Mouse (Mus musculus) macrophage (primary cell): ENCODE measurements around the gene Sde2. TPM values are rescaled to one million over a fixed set of nuclear protein-coding genes. Genes with fewer than 3 reads are reported as not detected.
"Not testable (repeated sequence)": the region's sequence is repeated elsewhere in the genome, so short reads cannot be mapped to it uniquely, and the experiment has no call there.

Source experiments
- H3K27ac ChIP-seq: fragments of 350-480 bp; formaldehyde crosslinking; 2 replicates; pipeline ENCODE4 v1.9.0; 2021
- H3K36me3 ChIP-seq: fragments of 350-480 bp; formaldehyde crosslinking; 2 replicates; pipeline ENCODE4 v1.9.0; 2021; ENCODE audit errors: inconsistent target
- H3K4me3 ChIP-seq: fragments of 350-480 bp; formaldehyde crosslinking; 2 replicates; pipeline ENCODE4 v1.9.0; 2021; ENCODE audit errors: inconsistent target
- H3K79me2 ChIP-seq: fragments of 350-480 bp; formaldehyde crosslinking; 2 replicates; pipeline ENCODE4 v1.9.0; 2021; ENCODE audit errors: inconsistent target
- WGBS: methylation state at CpG from one replicate; pipeline ENCODE4 v1.1.7; 2026; ENCODE audit warnings: inconsistent platforms; ENCODE audit not compliant: missing documents; 5-methylcytosine and 5-hydroxymethylcytosine counted together
- polyA plus RNA-seq: library from polyadenylated mRNA; stranded (reverse); fragments of 250-400 nt; gene quantifications from 3 replicates; pipeline ENCODE4 v1.2.4, GENCODE M21; 2018; ENCODE audit warnings: inconsistent platforms

Sde2 gene
- polyA plus RNA-seq, 1 experiment from 2014 or later: 14.4 TPM

GRCm38 (mm10) chr1:180822276-180822675, 28.7 kb upstream of the Sde2 start:
- H3K79me2 ChIP-seq: no peaks in the 10 kb centered on the region
- H3K4me3 ChIP-seq: no peak overlapping the region
- peak overlapping the region; percentile 36 for H3K27ac ChIP-seq
- no peaks in the 10 kb centered on the region for H3K36me3 ChIP-seq
- 33% methylated on average over 3 of the region's 5 CpGs for WGBS

DNA sequence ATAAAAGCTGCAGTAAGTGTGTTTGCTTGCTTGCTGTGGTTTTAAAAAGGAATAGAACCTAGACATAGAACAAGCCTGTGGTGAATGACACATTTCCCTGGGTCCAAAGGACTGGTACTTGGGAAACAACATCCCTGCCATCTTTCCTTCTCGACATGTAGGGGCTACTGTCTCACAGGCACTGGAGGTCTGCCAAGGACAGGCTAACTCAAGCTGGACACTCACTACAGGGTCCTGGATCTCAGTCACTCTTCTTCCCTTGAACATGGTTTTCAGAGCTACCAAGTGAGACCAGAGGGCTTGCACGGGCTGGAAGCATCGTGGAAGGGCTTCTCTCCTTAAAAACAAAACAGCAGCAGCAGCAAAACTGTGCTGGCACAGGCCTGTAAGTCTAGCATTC, 27.2 kb upstream of the Sde2 start:
- Histone ChIP-seq H3K79me2 (no peaks in the 10 kb centered on the region), H3K36me3 (no peaks in the 10 kb centered on the region), H3K4me3 (no peak overlapping the region), H3K27ac (no peak overlapping the region)
- 54% methylated on average over 3 of the region's 3 CpGs for WGBS

GRCm38 (mm10) chr1:180824721-180825120, 26.2 kb upstream of the Sde2 start:
- H3K4me3 ChIP-seq: no peak overlapping the region
- H3K36me3 ChIP-seq: no peaks in the 10 kb centered on the region
- H3K79me2 ChIP-seq: no peaks in the 10 kb centered on the region
- H3K27ac ChIP-seq: no peak overlapping the region
- 58% methylated on average over 3 of the region's 3 CpGs for WGBS

- Histone ChIP-seq H3K4me3 (no peak overlapping the region), H3K79me2 (no peaks in the 10 kb centered on the region), H3K36me3 (no peaks in the 10 kb centered on the region), H3K27ac (peak overlapping the region; percentile 48)
- WGBS: 41% methylated on average over 4 of the region's 4 CpGs
These were observed 24.3 kb upstream of the Sde2 start for GRCm38 (mm10) chr1:180826634-180827033.

DNA sequence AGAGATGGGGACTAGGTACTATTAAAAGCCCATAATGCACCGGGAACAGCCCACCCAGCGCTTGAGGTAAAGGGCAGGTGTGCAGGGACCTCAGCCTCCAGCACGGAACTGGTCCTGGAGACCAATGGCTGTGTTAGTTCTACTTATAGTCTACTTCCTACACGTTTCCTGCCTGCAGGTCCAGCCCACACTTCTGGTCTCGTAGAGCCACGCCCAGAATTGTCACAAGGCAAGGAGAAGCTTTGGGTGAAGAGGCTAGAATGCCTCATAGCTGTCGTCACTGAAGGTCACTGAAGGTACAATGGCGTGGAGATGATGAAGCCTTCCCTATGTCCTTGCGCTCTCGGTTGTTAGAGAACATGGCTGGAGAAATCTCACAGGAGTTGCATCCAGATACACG, 21.2 kb upstream of the Sde2 start:
- 39% methylated on average over 11 of the region's 11 CpGs for WGBS
- no peak overlapping the region for H3K27ac ChIP-seq
- H3K4me3 ChIP-seq: no peak overlapping the region
- H3K79me2 ChIP-seq: no peaks in the 10 kb centered on the region
- no peaks in the 10 kb centered on the region for H3K36me3 ChIP-seq

DNA sequence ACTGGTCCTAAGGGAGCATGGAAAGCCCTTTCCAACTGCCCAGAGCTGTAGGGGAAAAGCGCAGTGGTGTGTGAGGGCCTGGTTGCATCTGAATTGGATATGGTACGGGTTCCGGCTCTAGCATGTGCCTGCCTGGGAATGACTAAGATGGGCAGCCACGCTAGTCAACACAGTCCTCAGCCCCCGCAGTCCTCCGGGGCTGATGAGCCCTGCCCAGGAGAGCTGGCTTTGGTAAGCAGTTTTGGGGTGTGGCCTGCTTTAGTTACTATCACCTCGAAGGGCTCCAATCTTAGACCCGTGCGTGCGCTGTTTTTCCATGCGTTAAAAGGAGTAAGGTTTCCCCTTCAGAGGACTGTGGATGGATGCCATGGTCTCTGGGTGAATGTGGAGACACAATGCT, 20.8 kb upstream of the Sde2 start:
- no peak overlapping the region for H3K4me3 ChIP-seq
- H3K79me2 ChIP-seq: no peaks in the 10 kb centered on the region
- 90% methylated on average over 11 of the region's 11 CpGs for WGBS
- no peaks in the 10 kb centered on the region for H3K36me3 ChIP-seq
- no peak overlapping the region for H3K27ac ChIP-seq

GRCm38 (mm10) chr1:180830588-180831346, 20.2 kb upstream of the Sde2 start:
- no peak overlapping the region for H3K27ac ChIP-seq
- no peaks in the 10 kb centered on the region for H3K79me2 ChIP-seq
- H3K36me3 ChIP-seq: no peaks in the 10 kb centered on the region
- WGBS: 78% methylated on average over 13 of the region's 14 CpGs
- no peak overlapping the region for H3K4me3 ChIP-seq

GRCm38 (mm10) chr1:180835273-180836015, 15.5 kb upstream of the Sde2 start:
- H3K27ac ChIP-seq: peak overlapping the region; percentile 78
- H3K36me3 ChIP-seq: no peaks in the 10 kb centered on the region
- no peak overlapping the region for H3K4me3 ChIP-seq
- H3K79me2 ChIP-seq: no peaks in the 10 kb centered on the region
- 3% methylated on average over 10 of the region's 10 CpGs for WGBS

- H3K27ac ChIP-seq, H3K79me2 ChIP-seq, H3K36me3 ChIP-seq, H3K4me3 ChIP-seq: not testable (repeated sequence)
- WGBS: 89% methylated on average over 5 of the region's 8 CpGs
These were observed 14.5 kb upstream of the Sde2 start for GRCm38 (mm10) chr1:180836467-180836866.

- H3K36me3 ChIP-seq: no peaks in the 10 kb centered on the region
- no peak overlapping the region for H3K4me3 ChIP-seq
- 98% methylated on average over 5 of the region's 5 CpGs for WGBS
- H3K79me2 ChIP-seq: no peaks in the 10 kb centered on the region
- no peak overlapping the region for H3K27ac ChIP-seq
These were observed 13.7 kb upstream of the Sde2 start for GRCm38 (mm10) chr1:180837186-180837585.

DNA sequence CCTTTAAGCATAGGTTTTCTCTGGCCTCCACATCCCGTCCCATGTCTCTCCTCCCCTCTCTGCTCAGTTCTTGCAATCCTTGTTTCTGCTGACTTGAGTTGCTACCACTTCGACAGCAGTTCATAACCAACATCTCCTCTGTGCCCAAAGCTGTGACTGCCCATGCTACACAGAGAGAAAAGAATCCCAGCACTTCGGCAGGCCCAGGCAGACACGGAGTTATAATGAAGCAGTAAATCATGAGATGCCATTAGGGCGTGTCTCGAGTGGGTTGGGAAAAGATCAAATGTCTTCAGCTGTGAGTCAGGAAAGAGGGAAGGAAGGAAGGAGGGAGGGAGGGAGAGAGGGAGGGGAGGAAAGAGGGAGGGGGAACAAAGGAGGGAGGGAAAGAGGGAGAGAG, 12.9 kb upstream of the Sde2 start:
- no peaks in the 10 kb centered on the region for H3K36me3 ChIP-seq
- no peak overlapping the region for H3K27ac ChIP-seq
- WGBS: 86% methylated on average over 6 of the region's 6 CpGs

GRCm38 (mm10) chr1:180839201-180839910, 11.6 kb upstream of the Sde2 start:
- no peak overlapping the region for H3K4me3 ChIP-seq
- no peaks in the 10 kb centered on the region for H3K79me2 ChIP-seq
- 92% methylated on average over 8 of the region's 8 CpGs for WGBS
- H3K36me3 ChIP-seq: no peaks in the 10 kb centered on the region
- no peak overlapping the region for H3K27ac ChIP-seq

More for the DNA sequence above, 12.9 kb upstream of the Sde2 start:
- Histone ChIP-seq H3K4me3 (no peak overlapping the region), H3K79me2 (no peaks in the 10 kb centered on the region)

GRCm38 (mm10) chr1:180841561-180842300, 9.2 kb upstream of the Sde2 start:
- H3K27ac ChIP-seq: no peak overlapping the region
- 92% methylated on average over 8 of the region's 8 CpGs for WGBS
- H3K79me2 ChIP-seq: no peaks in the 10 kb centered on the region
- no peak overlapping the region for H3K4me3 ChIP-seq
- no peaks in the 10 kb centered on the region for H3K36me3 ChIP-seq

DNA sequence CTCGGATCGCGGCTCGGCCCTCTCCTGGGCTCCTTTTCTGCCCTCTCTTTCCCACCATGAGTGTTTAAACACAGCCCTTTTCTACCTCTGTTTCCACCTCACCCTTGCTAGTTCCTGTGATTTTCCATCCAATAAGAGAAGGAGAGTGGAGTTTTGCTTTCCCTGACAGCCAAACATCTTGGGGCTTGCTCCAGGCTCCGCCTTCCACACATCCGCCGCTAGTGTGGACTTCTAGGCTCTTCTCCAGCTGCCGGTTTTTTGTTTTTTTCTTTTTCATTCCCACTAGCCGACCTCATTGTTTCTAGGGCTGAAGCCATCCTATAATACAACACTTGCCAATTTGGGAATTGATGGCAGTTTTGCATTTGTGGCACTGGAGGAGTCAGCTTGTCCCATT, 2.8 kb upstream of the Sde2 start:
- Histone ChIP-seq H3K36me3 (no peaks in the 10 kb centered on the region), H3K79me2 (peaks cover 21% of the 10 kb centered on the region), H3K27ac (peak overlapping the region; percentile 98), H3K4me3 (peak overlapping the region; percentile 28)
- under 1% methylated on average over 9 of the region's 9 CpGs for WGBS
